Mouse (Mus musculus) skeletal muscle tissue, adult 2 months (tissue): Measurements from ENCODE around the gene Myl6b.
A peak's percentile ranks its signal among the peaks of the same experiment; 100 is the strongest.
"Not testable (repeated sequence)": the region's sequence is repeated elsewhere in the genome, so short reads cannot be mapped to it uniquely, and the experiment has no call there.

Experiments used
- DNase-seq: peaks from one replicate; pipeline ENCODE4 v3.0.0-alpha.2; 2012; ENCODE audit warnings: low read depth, low spot score

Gene Myl6b

DNA sequence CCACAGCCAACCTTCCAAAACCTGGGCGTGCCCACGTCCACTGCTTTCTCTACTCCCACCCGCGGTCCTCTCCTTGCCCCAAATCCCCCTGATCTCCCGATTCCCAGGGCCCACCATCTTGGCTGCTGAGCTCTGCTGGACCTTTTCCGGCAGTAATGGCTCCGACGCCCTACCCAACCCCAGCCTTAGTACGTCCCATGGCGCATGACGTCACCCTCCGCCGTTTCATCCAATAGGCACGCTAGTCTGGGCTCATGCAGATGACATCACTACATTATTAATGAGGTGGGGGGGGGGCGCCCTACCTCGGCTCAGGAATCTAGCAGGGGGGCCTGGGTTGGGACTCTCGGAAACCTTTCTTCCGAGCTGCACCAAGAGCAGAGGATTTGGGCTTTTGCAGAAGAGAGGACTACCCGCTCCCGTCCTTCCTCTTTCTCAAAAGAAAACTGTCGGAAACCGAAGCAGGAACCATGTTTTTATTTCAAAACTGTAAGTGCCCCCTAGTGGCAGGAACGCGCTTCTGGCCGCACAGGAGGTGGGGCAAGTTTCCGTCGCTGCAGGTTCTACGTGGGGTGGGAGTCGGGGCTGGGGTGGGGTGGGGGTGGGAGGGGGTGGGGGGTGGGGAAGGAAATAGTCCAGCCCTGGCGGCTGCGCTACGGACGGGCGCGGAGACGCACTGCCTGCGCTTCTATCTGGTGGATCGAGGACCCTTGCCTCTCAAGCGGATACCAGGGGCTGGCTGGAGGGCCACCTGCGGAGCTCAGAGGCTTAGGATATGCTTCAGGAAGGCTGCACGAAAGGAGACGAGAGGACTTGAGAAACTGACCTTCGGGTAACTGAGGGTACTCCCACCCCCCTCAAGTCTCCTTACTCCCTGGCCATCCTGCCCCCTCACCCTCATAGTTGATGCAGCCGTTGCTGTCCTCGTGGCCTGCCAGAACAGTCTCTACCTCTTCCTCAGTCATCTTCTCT, 4.5 kb downstream of the Myl6b start, which contains the start of gene Myl6:
Gene Myl6, minus strand, starts transcription at position 451 of the 972 bp plus-strand sequence.
- peak; percentile 98 for DNase-seq

DNA sequence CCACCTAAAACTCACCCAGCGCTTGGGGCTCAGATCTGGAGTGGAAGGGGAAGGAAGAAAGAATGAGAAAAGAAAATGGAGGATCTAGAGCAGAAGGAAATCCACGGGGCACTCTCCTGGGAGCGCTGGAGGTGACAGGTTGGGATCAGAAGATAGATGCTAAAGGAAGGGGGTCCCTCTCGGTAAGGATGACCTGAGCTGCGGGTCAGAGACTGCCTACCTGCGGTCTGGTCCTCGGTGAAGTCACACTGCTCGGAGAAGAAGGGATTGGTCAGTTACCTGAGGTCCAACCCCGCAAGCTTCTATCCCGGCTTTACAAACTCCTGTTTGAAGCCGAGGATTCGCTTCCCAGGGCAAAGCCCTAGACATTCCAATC, 5.2 kb downstream of the Myl6b start:
- DNase-seq, result no peak

DNA sequence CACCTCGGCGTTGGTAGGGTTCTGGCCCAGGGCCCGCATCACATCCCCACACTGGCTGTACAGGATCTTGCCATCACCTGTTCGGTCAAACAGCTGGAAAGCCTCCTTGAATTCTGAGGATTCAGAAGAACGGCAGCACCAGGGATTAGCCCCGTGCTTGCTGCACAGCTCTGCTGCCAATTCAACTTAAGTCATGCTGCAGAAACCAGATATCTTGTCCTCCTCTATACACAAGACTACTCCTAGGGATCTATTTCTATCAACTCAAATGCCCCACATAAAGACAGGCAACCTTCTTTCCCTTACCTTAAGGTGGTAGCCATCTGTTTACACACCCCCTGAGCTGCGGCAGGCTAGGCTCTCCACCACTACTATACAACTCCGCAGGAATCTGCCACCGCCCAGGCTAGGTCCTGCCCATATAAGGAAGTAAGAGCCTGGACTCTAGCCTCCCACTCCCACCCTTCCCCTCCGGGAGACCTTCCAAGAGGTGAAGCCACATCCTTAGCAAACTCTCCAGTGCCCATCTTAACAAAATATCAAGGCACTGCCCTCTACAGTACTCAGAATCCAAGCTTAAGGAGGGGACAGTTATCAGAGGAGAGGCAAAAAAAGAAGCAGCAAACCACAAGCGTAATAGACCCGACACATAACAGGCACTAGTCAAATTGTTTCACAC, 5.7 kb downstream of the Myl6b start:
- DNase-seq, result peak; percentile 75

DNA sequence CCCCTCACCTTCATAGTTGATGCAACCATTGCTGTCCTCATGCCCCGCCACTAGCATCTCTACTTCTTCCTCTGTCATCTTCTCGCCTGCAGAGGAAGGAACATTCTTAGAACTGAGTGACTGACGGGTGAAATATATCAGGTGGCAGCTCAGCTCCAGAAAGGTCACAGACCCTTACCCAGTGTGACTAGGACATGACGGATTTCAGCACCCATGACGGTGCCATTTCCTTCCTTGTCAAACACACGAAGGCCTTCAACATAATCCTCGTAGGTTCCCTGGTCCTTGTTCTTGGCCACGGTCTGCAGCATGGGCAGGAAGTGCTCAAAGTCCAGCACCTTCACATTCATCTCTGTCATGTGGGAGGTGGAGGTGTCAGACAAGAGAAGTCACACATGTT, 6.4 kb downstream of the Myl6b start:
- DNase-seq, result not testable (repeated sequence)

DNA sequence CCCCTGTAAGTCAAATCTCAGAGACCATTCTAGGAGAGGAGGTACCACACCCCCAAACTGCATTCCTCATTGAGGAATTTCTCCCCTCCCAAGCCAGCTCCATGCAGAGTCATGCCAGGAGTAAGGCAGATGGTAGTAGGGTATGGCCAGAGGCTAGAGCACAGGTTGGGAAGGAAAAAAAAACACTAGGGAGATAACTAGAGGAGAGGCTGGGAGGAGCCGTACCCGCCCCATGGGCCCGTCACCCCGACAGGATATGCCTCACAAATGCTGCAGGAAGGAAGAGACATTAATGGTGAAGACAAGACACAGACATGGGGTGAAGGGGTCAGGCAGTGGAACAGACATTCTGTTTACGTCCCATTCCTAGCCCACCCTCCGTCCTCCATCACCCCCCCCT, 7.0 kb downstream of the Myl6b start:
- no peak for DNase-seq

GRCm38 (mm10) chr10:128490912-128491311, 7.6 kb downstream of the Myl6b start:
- no peak for DNase-seq

DNA sequence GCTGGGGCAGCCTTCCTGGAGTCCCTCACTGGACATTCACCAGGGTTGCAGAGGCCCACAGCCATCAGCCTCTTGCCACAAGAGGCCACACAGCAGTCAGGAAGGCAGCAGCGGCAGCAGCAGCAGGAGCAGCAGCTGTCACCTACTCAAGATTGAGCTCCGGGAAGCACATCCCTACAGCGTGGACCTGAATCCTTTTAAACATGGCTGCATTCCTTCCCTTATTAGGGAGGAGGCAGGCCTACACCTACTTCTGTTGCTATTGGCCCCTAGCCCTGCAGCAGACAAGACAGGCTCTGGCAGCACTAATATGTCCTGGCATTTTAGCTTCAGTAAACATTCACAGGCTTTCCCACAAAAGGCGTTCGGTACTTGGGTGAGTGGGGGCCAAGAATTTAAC, 8.3 kb downstream of the Myl6b start:
- no peak for DNase-seq

DNA sequence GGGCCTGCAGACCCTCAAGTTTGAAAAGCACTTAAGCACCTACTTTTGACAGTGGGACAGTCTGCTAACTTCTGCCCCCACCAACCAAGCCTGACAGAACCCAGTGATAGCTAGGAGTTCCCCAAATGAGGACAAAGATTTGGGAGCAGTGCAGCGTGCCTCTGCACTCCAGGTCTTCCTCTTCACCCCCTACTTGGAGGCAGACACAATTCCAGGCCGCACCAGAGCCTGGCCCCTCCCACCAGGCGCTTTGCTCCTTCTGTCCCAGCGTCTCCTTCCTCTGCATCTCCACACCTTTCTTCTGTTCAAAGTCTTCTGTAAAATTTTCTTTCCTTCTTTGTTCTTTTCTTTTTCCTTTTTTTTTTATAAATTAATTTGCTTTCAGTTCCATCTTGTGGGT, 8.7 kb downstream of the Myl6b start:
- no peak for DNase-seq

GRCm38 (mm10) chr10:128489380-128489779, 9.1 kb downstream of the Myl6b start:
- DNase-seq, result no peak

DNA sequence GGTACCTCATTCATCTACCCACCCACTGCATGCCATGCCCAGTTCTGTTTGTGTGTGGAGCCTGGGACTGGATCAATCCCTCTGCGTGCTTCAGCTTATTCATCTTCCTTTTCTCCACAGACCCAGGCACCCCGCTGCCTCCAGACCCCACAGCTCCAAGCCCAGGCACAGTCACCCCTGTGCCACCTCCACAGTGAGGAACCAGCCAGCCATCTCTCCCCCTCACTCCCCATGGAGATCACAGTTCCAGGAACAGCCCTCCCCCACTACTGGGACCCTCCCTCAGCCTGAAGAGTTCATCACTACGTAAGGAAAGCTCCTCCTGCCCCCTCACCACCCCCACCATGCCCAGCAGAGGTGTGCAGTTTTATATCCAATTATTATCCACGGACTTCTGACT, 9.7 kb downstream of the Myl6b start:
- no peak for DNase-seq

- no peak for DNase-seq
Measured at GRCm38 (mm10) chr10:128487861-128488712, 10.4 kb downstream of the Myl6b start.

DNA sequence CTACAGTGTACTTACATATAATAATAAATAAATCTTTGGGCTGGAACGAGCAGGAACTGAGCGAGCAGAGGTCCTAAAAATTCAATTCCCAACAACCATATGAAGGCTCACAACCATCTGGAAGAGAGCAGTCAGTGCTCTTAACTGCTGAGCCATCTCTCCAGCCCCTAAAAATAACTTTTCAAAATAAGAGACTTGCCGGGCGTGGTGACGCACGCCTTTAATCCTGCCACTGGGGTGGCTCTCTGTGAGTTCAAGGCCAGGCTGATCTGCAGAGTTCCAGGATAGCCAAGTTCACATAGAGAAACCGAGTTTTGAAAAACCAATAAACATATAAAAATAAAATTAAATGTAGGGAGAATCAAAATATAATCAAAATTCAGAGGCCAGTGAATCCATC, 12.1 kb downstream of the Myl6b start:
- no peak for DNase-seq

DNA sequence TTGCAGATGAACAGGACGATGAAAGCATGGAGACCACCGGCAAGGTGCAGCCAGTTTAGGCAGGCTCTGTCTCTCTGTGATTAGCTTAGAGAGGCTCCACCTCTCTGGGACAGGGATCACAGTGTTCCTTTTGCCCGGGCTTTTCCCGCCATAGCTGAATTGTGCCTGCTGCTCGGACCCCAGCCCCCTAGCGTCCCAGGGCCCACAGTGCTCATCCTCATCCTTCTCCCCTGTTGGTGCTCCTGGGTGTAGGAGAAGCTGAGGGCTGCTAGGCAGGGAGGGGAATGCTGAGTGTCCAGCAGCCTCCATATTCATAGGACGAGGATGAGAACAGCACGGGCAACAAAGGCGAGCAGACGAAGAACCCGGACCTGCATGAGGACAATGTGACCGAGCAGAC, 24.1 kb downstream of the Myl6b start:
- no peak for DNase-seq

DNA sequence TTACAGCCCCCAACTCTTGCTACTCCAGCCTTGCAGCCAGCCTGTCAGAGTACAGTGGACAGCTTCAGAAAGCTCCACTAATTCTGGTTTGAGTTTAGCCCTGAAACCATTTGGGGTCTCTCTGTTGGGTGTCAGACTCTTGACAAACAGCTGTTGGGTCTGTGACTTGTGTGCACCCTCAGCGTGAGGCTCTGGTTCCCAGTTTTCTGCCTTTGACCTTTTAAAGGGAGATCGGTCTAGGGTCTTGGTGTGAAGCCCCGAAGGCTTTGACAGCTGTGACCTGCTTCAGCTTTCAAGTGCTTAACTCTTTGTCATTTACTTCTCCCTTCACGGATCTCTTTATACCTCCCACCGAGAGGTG, 38.2 kb downstream of the Myl6b start:
- no peak for DNase-seq

DNA sequence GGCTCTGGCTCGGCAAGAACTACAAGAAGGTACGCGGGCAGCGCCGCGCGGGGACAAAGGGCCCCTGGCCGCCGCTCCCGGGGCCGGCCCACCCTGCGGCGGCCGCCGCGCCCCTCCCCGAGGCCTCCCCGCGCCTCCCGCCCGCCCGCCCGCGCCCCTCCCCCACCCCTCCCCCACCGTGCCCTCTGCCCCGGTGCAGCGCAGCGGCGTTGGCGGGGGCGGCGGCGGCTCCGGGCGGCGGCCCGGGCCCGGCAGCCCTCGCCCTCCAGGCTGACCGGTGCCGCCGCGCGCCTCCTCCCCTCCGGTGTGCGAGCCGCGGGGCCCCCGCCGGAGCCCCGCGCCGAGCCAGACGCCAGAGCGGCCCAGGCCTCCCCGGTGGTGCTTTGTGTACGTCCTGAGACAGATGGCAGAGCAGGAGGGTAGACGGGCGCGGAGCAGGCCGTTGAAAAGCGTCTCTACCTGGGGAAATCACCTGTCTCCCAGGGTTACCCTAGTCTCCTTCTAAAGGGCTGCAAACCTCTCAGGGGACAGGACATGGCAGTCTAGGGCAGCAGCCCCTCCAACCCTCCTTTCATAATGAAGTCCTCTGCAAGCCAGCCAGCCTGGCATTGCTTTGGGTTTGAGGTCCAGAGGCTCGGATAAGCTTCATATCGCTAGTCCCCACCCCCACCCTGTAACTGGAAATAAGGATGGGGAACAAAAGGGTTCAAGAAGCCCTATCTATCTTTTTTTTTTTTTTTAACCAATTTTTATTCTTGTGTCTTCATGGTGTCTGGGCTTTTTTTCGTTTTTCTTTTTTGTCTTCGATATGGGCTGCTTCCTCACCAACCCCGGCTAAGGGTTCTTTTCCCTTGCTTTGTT, 38.8 kb downstream of the Myl6b start:
- peak; percentile 16 for DNase-seq

- DNase-seq, result peak; percentile 65
Measured at GRCm38 (mm10) chr10:128458719-128459408, 39.6 kb downstream of the Myl6b start, which contains the start of gene Smarcc2. TSS of gene Smarcc2 (plus strand) at chr10:128459248.

- DNase-seq, result peak; percentile 73
Measured at GRCm38 (mm10) chr10:128458348-128458718, 40.2 kb downstream of the Myl6b start.

- no peak for DNase-seq
Measured at GRCm38 (mm10) chr10:128457676-128458075, 40.8 kb downstream of the Myl6b start.

- DNase-seq, result peak; percentile 84
Measured at GRCm38 (mm10) chr10:128455280-128455679, 43.2 kb downstream of the Myl6b start.

DNA sequence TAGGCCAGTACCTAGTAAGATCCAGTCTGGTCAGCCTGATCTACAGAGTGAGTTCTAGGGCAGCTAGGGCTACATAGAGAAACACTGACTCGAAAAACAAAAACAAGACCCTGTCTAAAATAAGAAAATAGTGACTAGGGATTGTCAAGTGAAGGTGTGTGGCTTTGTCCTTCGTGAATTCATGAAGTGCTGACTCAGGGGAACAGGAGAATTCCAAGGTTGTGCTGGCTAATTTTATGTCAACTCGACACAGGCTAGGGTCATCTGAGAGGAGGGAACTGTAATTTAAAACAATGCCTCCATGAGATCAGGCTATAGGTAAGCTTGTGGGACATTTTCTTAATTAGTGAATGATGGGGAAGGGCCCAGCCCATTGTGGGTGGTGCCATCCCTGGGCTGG, 44.0 kb downstream of the Myl6b start:
- DNase-seq, result no peak
